Mouse (Mus musculus) adrenal gland, postnatal 36 days (tissue): ENCODE data around the gene Serpinh1. TPM values are rescaled to one million over a fixed set of nuclear protein-coding genes. Genes with fewer than 3 reads are reported as not detected.
"Not testable (repeated sequence)": the region's sequence is repeated elsewhere in the genome, so short reads cannot be mapped to it uniquely, and the experiment has no call there.

ENCODE experiments used
- DNase-seq, 2 experiments: peaks; one replicate each; pipeline ENCODE4 v3.0.0; 2021; ENCODE audit warnings: mixed read lengths in 1 of 2
- total RNA-seq, 2 experiments: library from RNA; stranded (reverse); gene quantifications; 2 replicates each; pipeline ENCODE4 v1.2.3; 2021

Gene Serpinh1
- total RNA-seq, 2 experiments from 2014 or later: 266 to 469 TPM

DNA sequence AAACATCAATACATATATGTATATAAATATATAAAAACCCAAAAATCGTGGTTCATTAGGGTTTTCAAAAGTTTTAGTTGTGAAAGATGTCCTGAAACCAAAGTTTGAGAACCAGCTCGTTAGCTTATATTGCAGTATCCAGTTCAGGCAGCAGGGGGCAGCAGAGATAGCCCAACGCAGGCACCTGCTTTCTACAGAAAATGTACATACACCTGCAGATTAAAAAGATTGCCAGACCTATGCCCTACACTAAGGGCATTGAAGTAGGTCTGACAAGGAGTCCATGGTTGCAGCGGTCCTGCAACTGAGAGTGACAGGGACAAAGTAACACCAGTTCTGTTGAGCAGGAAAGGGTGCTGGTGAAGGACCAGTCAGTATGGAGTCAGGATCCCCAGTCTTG lies 22.4 kb upstream of the Serpinh1 start:
- DNase-seq: peak; percentile 77 to 84

DNA sequence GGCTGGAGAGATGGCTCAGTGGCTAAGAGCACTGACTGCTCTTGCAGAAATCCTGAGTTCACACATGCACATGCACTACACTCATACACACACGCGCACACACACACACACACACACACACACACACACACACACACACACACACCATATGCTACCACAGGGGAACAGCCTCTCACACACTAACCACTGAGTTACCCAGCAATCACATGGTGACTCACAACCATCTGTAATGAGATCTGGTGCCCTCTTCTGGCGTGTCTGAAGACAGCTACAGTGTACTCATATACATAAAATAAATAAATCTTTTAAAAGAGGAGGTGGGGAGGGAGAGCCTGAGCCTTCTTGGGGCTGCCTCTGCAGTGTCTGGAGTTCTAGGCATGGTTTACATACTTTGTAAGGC lies 21.3 kb upstream of the Serpinh1 start:
- DNase-seq: not testable (repeated sequence)

DNA sequence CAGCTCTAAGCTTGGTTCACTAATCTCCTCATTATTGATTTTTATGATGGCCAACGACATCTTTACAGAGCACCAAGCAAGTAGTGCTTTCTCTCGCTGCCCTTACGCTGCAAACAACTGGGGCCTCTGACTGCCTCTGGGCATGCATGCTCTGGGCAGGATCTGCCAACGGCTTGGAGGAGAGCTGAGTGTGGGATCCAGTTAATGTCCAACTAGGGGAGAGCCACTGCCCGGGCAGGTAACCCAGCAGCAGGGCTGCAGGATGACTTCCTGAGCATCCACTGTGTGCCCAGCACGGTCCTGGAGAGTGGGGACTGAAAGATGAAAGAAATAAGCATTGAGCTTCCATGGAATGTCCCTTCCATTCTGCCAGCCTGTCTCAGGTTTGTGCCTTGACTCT lies 13.7 kb upstream of the Serpinh1 start:
- DNase-seq: no peak

DNA sequence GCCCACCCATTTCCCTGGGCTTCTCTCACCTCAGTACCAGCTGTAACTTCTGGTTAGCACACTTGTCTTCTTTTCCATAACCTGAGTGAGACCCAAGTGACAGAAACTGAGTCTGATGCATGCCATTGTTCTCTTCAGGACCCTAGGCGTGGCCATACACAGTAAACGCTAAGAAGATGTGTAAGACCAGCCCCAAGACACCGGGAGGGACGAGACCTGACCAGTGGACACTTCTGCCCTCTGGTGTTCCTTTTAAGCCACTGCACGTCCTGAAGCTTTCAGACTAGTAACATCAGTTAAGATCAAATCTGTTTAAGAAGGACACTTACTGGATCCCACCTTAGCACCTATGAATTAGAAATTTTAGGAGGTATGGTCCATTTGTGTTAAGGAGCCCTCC lies 12.0 kb upstream of the Serpinh1 start:
- DNase-seq: peak; percentile 68 to 79

DNA sequence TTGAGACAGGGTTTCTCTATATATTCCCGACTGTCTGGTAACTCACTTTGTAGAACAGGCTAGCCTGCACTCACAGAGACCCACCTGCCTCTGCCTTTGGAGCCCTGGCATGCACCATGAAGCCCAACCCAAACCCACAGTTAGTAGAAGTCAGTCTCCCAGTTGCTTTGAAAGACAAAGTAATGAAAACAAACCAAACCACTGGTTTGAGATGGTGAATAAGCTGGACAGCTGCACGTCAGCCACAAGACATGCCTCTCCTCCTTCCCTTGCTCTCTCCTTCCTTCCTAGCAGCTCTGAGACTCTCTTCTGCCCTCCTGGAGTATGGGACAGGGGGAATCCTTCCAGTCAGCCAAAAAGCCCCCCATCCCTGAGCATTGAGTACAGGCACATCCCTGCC lies 9.1 kb upstream of the Serpinh1 start:
- no peak for DNase-seq

DNA sequence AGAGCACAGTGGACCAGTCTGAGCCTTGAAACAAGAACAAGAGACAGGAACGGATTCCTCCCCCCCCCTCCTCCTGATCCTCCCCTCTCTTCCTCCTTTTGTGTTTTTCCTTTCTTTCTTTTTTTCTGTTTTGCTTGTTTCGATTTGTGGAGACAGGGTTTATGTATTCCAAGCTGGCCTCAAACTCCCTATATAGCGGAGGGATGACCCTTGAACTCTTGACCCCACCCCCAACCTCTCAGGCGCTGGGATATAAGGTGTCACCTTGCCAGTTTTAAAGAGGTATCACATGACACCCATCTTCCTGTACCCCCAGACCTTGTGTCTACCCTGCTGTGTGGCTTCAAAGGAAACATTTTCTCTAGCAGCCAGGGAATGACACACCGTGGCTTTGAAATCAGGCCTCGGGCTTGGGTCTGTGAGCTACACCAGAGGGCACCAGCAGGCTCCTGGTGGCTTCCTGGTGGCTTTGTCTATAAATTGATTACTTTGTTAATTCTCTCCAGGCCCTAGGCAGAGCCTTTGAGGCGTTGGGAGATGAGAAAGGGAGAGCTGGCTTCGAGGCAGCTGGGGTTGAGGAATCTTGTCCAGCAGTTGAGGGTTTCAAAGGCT lies 7.9 kb upstream of the Serpinh1 start:
- DNase-seq: no peak

DNA sequence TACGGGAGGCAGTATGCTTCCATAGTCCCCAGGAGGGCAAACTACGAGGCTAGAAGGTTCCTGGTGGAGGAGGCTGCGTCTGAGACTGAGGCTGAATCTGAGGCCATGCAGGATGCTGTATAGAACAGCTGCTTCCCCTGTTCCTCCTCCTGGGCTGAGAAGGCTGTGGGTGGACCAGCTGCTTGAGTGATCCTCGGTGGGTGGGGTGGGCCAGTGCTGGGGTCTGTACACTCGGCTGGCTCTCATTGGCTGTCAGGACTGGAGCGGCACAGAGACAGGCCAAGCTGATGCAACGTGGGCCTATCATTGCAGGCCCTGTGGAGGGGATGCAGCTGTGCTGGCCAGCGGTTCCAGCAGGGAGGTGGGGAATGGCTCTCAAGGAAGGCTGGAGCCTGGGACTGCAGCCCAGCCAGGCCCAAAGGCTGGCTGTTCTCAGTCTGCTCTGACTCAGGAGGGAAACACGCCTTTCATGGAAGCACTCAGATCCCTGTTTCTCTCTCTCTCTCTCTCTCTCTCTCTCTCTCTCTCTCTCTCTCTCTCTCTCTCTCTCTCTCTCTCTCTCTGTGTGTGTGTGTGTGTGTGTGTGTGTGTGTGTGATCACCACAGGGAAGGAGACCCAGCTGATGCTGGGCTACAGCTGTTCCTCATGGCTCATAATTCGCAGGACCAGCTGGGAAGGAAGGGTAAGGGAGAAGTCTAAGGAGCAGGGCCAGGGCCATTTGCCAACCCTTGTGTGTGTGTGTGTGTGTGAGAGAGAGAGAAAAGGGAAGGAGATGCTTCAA lies 7.2 kb upstream of the Serpinh1 start:
- DNase-seq: peak; percentile 54 to 56

DNA sequence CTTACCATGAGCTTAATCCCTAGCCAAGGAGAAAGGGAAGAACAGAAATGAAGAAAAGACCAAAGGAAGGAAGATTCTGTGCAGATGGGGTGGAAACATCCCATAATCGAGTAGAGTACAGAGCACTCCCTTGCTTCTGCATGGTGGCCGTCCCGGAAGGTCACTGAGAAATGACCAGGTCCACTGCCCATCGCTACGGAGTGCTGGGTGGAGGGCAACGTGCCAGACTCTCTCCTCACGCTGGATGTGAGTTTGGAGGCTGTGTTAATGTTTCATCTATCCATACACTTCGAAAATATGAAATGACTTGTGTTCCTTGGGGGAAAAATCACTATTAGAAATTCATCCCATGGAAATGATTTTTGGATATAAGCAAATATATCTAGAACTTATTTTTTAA lies 5.3 kb upstream of the Serpinh1 start:
- no peak for DNase-seq

DNA sequence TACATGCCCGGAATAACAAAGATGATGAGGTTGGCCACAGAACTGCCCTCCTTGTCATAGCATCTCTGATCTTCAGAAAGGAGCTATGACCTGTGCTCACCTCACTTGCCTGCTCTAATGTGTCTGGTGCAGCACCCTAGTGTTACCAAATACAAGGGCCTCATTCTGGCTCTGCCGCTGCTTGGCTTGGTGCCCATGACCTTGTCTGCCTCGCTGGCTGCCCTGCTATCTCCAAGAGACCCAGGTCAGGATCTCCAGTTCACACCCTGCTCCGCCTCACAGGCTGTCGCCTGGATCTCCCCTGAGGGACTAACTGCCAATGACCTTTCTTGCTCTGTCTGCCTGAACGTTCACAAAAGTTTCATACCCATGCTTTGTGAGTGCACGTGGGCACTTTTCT lies 4.2 kb upstream of the Serpinh1 start:
- DNase-seq: peak; percentile 91 to 93

DNA sequence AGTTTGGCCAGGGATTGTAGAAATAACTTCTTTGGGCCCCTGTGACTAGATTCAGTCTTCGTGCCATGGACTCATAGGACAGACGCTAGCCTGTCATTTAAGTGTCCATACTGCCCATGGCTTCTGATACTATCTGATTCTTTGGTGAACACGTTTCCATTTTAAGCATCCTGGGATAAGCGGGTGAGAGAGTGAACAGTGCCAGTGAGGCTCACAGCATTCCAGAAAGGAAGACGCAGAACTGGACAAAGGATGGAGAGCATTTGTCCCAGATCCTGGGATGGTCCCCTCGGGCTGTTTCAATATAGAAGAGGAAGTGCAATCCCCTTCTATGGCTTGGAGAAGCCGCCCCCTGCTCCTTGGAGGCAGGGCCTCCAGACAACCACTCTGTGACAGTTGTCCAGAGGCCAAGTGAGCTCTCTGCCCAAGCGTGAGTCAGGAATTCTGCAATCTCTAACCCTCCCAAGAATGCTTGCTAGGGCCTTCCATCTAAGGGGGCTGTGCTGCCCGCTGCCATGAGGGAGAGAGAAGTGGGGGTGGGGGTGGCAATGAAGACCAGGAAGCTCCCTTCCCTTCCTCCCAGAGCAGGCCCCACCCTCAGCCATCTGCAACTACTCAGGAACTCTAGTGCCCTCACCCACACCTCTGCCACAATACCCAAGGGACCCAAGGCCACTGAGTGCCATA lies 3.3 kb upstream of the Serpinh1 start:
- DNase-seq: peak; percentile 71 to 73

DNA sequence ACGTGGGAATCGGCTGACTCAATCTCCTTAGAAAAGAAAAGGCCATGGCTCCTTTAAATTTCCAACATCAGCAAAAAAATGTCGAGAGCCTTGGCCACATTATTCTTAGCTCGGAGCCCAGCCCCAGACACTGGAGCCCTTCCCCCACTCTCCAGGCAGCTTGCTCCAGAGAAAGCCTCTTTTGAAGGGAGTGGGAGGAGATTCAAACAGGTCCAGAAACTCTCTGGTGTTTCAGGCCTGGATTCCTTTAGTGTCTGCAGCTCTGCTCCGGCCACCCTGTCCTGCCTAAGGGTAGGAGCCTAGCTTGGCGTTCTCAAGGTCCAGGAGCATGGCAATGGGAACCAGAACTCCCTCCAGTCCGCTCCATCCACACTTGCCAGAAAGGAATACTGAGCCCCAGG lies 2.7 kb upstream of the Serpinh1 start:
- DNase-seq: peak; percentile 86 to 91

DNA sequence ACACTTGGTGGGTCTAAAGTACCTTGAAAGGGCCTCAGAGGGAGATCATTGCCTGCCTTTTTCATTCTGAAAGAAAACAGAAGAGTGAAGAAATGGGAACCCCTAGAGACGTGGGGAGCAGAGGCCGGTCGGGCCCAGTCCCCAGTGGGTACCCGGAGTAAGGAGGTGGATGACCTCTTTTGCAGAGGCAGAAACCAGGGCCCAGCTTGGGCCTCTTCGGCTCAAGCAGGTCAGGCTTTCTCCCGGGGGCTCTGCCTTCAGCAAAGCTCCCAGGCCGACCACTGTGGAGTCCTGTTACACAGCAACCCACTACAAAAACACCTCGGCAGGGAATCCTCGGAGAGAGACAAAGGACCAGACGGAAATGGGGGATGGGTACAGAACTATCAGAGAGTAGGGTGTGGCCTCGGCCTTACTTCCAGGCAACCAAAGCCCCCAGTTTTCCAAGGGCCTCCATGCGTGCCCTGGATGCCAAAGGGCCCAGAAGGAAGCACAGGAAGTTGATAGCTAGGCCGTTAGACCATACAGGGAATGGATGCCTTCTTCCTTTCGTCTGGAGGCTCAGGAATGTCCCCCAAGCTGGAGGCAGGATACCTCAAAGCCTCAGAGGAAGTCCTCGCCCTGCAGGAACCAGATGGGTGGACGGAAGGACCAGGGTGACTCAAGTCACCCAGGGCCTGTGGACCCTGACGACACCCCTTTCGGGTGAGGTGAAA lies 1.1 kb downstream of the Serpinh1 start:
- DNase-seq: peak; percentile 28 to 38

DNA sequence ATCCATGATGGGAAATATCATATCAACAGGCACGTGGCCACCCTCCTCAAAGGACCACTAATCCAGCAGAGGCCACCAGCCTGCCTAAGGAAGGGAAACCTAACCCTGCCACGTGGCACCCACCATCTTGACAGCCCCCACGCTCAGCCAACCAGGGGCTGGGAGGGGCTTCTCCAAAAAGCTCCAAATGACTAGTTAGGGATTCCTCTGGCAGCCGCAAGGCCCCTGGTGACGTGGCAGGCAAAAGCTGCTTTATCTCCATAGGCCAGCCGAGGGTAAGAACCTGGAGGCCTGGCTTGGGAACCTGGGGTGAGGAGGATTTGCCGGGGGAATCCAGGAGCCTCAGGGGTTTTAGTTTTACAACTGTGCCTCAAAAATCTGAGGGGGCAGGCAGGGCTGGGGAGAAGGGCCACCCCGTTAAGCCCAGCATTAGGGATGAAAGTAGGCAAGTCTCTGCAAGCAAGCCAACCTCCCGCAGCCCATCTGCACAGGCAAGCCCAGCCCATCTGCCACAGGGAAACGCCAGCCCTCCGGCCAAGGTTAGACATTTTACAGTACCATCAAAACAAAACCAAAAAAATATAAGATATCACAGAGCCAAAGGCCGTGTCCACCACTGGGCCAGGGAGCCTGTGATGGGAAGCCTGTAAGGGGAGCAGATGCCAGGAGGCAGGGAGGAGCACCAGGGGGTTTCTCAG lies 1.8 kb downstream of the Serpinh1 start:
- DNase-seq: peak; percentile 50 to 71

DNA sequence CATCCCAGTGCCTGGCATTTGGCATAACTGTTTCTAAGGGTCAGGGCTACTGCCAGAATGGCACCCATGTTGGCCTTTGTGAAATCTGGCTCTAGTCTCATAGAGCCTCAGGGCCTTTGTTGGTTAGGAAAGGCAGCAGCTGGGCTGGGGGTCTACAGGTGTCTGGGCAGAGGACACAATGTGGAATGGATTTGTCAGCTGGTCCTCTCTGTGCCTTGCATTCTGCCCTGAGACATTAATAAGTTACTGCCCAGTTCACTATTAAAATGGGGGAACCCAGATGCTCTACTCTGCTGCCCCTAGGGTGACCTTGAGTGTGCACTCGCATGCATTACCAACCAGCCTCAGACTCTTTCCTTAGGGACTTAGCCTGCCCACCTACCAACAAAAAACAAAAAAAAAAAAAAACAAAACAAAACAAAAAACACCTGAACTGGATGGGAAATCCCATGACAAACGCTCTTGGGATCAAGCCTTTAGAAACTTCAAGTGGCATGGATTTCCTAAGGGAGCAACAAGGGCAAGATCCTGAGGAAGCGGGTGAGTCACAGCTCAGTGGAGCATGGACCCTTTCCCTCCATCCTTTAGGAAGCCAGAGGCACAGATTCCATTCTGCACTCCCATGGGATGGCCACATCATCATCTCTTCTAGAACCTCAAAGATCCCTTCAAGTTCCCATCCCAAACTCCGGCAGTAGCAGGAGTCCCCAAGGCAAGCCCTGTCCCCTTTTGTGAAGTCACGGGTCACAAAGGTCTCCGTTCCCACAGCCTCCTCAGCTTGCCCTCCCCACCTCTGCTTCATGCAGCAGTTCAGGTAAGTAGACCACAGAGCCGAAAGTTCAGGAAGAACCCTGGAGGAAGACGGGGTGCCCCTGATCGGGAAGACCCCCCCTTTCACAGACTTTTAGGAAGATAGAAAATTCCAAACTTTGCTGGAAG lies 3.0 kb downstream of the Serpinh1 start:
- DNase-seq: no peak

DNA sequence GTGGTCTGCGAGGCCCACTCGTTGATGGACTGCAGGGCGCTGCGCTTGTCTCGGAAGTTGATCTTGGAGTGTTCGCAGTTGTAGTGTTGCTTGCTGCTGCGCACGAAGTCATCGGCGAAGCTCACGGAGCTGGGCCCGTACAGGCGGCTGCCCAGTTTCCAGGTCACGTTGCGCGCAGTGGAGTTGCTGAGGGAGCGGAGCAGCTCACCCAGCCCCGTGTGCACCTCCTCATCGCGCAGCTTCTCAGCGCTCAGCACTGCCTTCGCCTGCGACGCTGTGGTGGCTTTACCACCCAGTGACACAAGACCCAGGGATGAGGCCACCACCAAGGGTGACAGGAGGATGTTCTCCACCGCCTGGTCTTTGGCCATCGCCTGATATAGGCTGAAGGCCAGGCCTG lies 4.2 kb downstream of the Serpinh1 start:
- no peak for DNase-seq

DNA sequence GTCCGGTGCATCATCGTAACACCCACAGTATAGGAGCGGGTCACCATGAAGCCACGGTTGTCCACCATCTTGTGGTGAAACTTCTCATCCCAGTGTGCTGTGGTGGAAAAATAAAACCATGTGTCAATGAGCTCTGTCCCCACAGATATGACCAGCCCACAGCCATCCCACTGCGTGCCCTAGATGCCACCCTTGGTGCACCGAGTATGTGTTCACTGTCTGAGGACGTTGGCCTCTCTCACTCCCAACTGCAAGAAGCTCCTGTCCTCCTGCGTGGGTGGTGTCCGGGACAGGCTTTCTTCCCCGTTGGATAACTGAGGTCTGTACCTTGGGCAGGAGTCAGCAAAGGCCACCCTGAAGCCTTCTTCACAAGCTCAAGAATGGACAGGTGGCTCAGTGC lies 5.8 kb downstream of the Serpinh1 start:
- DNase-seq: no peak

DNA sequence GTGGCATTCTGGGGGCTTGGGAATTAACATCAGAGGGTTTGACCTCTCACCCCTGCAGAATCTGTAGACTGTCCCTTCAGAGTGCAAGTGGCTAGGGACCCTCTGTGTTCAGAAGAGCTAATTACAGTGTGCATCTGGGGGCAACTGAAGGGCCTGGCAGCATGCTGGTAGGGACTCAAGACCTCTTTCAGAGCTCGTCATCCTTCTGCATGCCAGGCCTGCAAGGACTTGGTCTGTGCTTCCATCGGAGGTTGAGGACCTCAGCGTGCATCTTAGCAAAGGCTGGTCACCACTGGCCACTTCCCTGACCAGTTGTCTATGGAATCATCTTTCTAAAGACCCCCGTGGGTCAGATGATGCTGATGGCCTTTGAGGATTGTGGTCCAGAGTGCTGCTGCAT lies 9.5 kb downstream of the Serpinh1 start:
- DNase-seq: no peak

DNA sequence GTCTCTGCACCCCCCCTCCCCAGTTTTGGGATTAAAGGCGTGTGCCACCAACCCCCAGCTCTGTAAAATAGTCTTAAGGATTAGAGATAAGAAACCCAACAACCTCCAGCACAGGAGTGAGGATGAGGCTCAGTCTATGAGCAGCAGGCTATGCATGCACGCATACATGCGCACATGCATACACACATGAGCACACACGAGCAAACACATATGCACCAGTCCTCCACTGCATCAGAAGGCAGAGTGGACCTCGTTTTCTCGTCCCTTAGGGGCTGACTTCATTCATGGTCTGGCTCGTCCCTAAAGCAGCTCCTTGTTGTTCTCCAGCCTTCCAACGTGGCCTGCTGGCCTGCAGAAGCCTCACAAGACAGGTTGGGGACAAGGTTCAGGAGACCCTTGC lies 12.3 kb downstream of the Serpinh1 start:
- no peak for DNase-seq

DNA sequence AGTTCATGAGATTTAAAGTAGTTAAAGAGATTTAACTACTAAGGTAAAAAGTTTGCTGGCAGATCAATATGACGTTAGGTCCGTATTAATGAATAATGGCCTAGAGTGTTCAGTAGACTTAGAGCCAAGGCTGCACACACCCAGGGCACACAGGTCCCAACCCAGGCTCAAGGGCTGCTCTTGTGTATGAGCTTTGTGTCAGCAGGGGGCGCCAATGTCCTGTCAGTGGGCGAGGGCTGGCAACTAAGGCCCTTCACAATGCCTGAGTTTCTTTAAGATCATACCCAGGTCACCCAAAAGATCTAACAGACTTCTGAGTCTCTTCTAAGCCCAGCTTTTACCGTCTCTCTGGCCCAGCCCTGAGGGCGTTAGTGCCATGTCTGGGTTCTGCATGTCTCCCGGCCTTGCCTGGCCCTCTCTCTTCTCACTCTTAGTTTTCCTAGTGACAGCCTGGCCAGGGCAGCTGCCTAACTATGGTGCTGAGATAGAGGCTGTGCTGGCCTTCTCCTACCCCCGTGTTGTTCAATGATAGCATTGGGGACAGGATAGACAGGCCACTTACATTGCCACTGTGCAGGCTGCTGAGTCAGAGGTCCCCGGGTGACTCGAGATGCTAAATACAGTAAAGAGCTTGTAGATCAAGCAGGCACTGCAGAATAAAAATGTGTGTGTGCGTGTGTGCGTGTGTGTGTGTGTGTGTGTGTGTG lies 20.1 kb downstream of the Serpinh1 start:
- DNase-seq: peak; percentile 91 to 92

DNA sequence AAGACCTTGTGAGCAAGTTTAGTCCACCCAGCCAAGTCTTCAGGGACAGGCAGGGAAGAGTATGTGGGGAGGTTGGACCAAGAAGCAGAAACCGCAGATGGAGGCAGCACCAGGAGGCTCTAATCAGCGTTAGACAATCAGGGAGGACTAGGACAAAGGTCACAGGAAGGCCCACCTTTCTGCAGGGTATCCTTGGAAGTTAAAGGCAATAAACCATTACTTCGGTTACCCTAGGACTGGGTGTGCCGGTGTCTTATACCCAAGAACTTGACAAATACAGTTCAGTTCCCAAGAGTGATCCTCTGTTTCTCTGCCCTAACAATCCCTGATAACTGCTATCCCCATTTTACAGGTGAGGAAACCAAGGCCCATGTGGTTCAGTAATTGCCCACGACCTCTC lies 23.0 kb downstream of the Serpinh1 start:
- no peak for DNase-seq
